Mouse (Mus musculus) kidney, postnatal 36 days (tissue): ENCODE measurements at regions not wholly inside any gene's neighbourhood (a gene's known extent, or its start where the extent isn't known, plus 50 kb on each side); places are given as distances from the start of the nearest gene placed in this dataset.
A peak's percentile ranks its signal among the peaks of the same experiment; 100 is the strongest.
"Not testable (repeated sequence)": the region's sequence is repeated elsewhere in the genome, so short reads cannot be mapped to it uniquely, and the experiment has no call there.

Experiments used
- DNase-seq, 2 experiments: peaks; one replicate each; pipeline ENCODE4 v3.0.0; 2021 to 2022; ENCODE audit warnings: mixed read lengths in 2 of 2

DNA sequence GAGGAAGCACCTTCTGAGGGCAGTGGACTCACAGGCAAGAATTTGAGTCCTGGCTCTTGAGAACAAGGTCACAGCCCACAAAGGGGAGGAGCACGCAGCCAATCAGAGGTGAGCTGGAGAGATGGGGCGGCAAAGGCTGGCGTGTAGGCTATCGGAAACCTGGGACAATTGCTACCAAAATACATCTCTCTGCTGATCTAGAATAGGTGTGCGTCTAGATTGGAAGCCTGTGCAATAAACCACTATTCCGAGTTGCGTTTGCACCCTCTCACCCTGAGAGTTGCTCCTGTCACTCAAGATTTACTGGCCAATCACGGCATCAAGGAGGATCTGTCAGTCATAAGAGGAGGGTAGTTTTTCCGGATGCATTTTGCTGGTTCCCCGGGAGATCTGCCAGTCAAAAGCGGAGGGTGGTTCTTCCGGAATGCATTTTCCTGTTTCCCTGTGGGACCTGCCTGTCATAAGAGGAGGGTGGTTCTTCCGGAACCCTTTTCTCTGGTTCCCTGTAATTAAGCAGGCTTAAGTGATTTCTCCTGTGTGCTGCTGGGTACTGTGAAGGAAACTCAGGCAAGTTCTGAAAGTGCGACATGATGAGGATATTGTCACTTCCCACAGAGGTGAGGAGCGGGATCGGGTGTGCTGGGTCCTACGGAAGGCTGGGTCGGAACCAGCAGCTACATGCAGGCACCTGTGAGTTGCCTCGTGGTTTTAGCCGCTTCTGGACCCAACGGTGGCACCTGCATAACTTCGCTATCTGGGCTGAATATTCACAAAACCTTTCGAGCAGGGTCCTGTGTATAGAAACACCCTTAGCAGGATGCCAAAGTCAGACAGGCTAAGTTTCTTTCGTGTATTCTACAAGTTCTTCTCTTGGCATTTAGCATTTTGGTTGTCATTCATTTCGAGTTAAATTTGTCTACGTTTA is 112.6 kb upstream of the Zfp960 start:
- DNase-seq = peak; percentile 90 to 94

DNA sequence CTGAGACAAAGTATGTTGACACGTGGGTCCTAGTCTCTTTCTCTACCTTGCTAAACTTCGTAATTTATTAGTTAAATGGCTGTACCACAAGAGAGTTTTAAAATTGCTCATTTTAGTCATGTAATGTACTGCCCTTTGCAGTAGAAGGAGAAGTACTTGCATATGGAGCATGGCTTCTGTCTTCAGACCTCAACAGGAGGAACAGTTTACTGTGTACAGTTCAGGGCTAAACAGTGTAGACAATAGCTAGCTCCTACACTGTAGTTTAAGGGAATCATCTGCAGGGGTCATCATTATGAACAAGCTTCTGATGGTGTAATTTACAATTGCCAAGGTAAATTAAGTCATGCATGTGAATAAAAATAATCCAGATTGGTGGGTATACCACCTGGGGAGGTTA is 111.8 kb upstream of the Zfp960 start:
- DNase-seq = not testable (repeated sequence)

DNA sequence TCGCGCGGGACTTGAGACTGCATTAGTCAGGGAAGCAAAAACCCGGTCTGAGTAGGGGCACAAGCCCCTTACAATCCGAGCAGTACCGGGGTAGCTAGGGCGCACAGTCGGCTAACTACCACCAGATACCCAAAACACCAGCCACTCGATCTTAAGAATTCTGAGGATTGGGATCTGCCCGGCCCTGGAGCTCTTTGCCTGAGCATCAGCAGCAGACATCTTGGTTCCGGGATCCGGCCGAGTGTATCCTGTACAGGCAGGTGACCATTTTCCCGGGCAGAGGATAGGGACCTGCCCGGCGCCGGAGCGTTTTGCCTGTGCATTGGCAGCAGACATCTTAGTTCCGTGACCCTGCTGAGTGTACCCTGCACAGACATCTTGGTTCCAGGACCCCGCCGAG is 66.7 kb upstream of the Zfp960 start:
- not testable (repeated sequence) for DNase-seq

DNA sequence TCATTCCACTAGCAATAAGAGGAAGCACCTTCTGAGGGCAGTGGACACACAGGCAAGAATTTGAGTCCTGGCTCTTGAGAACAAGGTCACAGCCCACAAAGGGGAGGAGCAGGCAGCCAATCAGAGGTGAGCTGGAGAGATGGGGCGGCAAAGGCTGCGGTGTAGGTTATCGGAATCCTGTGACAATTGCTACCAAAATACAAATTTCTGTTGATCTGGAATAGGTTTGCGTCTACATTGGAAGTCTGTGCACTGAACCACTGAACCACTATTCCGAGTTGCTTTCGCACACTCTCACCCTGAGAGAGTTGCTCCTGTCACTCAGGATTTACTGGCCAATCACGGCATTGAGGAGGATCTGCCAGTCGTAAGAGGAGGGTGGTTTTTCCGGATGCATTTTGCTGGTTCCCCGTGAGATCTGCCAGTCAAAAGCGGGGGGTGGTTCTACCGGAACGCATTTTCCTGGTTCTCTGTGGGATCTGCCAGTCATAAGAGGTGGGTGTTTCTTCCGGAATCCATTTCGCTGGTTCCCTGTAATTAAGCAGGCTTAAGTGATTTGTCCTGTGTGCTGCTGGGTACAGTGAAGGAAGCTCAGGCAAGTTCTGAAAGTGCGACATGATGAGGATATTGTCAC is 59.2 kb upstream of the Zfp960 start:
- peak; percentile 90 to 94 for DNase-seq

DNA sequence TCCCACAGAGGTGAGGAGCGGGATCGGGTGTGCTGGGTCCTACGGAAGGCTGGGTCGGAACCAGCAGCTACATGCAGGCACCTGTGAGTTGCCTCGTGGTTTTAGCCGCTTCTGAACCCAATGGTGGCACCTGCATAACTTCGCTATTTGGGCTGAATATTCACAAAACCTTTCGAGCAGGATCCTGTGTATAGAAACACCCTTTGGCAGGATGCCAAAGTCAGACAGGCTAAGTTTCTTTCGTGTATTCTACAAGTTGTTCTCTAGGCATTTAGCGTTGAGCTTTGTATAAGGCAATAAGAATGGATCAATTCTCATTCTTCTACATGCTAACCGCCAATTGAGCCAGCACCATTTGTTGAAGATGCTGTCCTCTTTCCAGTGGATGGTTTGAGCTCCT is 58.6 kb upstream of the Zfp960 start:
- DNase-seq = peak; percentile 4 to 10
